Mouse (Mus musculus): ENCODE results near the gene Zfp568.

Zfp568 gene

GRCm38 (mm10) chr7:30062478-30062877 lies 78.7 kb downstream of the Zfp568 start:
- DNase-seq = no peak

GRCm38 (mm10) chr7:30064622-30065021 lies 80.9 kb downstream of the Zfp568 start:
- DNase-seq = no peak

- peak; percentile 89 for DNase-seq
Observed at GRCm38 (mm10) chr7:30072146-30073028, 88.6 kb downstream of the Zfp568 start, which contains the start of gene Zfp82. Zfp82 (minus strand) TSS chr7:30072900.

Measured in cerebellum, adult 11-12 months (tissue).